9 mouse cellular contexts compared by ENCODE assay signal in genomic region chr6:125321114-125321855, GRCm38 (mm10). TPM values are rescaled to one million over a fixed set of nuclear protein-coding genes. Genes with fewer than 3 reads are reported as not detected.
DNase-seq lines count a peak whose midpoint lies in the region; ATAC-seq and TF ChIP-seq lines count a peak whose summit lies in the region.
"Had no signal": no experiment of that assay in that cellular context is flagged by ENCODE, and none has a peak within 500 bp of the region (broad histone marks: within the 10 kb centered on the region; RNA-seq: fewer than 3 reads in every experiment).

No protein-coding gene starts in this region.

- no peaks in the 10 kb centered on the region for H3K9me3 ChIP-seq in heart, embryonic 10.5 days
- H3K9me3 ChIP-seq in liver, embryonic 15.5 days (replicated peaks) = no peaks in the 10 kb centered on the region

- H3K4me1 ChIP-seq in heart, embryonic 10.5 days = peaks cover 36% of the 10 kb centered on the region
- 0 out of 2 replicates have a peak, but pooled peaks cover 3% of the 10 kb centered on the region for H3K4me1 ChIP-seq in thymus, adult 2 months (replicated peaks; ENCODE audit: control insufficient read depth, insufficient read depth, low read length)
- H3K4me1 ChIP-seq in liver, embryonic 15.5 days (replicated peaks) = peaks cover 9% of the 10 kb centered on the region

- peak overlapping the region; percentile 7; the same call in 1 of the 2 replicates for H3K4me2 ChIP-seq in liver, embryonic 15.5 days

- WGBS in heart, embryonic 10.5 days = 6% methylated on average over 26 of the region's 26 CpGs
- 72% methylated on average over 26 of the region's 26 CpGs for WGBS in thymus, adult 2 months
- 11% methylated on average over 26 of the region's 26 CpGs for WGBS in liver, embryonic 15.5 days (ENCODE audit: insufficient replicate concordance)

- intact Hi-C loops in heart, postnatal 36 days (cut with DNase I) = no loop called here

- DNase-seq in heart, embryonic 10.5 days (ENCODE audit: low spot score) = no peak
- no peak for DNase-seq in heart, postnatal 36 days
- peak; percentile 14 for DNase-seq in thymus, postnatal 4 days
- DNase-seq in thymus, adult 2 months = no peak
- no peak for DNase-seq in urinary bladder, postnatal 14 days (ENCODE audit: low spot score)
- DNase-seq in MN1 (ENCODE audit: low spot score) = no peak
- DNase-seq in layer of hippocampus, postnatal 36 days = no peak
- DNase-seq: thymus, postnatal 36 days had no signal

- no peak for TF ChIP-seq POLR2A in thymus, adult 2 months (IDR thresholded peaks at IDR 0.05; ENCODE audit: control insufficient read depth, extremely low read depth, insufficient read depth, low read length, poor library complexity)

- H3K27ac ChIP-seq in heart, embryonic 10.5 days = 0 out of 2 replicates have a peak overlapping the region, but pooled peaks have one; percentile 11
- H3K27ac ChIP-seq in thymus, adult 2 months (ENCODE audit: control insufficient read depth, insufficient read depth, low read length) = no peak overlapping the region
- no peak overlapping the region for H3K27ac ChIP-seq in liver, embryonic 15.5 days (replicated peaks)

- no peak for ATAC-seq in liver, embryonic 15.5 days (ENCODE audit: insufficient read depth)

- TF ChIP-seq CTCF in thymus, adult 2 months (IDR thresholded peaks at IDR 0.05; ENCODE audit: borderline replicate concordance, control insufficient read depth, extremely low read depth, insufficient read depth, low read length, poor library complexity) = no peak

- peak overlapping the region; percentile 23 for H3K4me3 ChIP-seq in heart, embryonic 10.5 days
- H3K4me3 ChIP-seq in thymus, adult 2 months (ENCODE audit: control insufficient read depth, insufficient read depth, low read length) = no peak overlapping the region
- no peak overlapping the region for H3K4me3 ChIP-seq in liver, embryonic 15.5 days (replicated peaks)

- H3K9ac ChIP-seq in liver, embryonic 15.5 days = no peak overlapping the region

- H3K36me3 ChIP-seq in heart, embryonic 10.5 days = no peaks in the 10 kb centered on the region
- no peaks in the 10 kb centered on the region for H3K36me3 ChIP-seq in thymus, adult 2 months (ENCODE audit: control insufficient read depth, insufficient read depth, low read length)
- H3K36me3 ChIP-seq in liver, embryonic 15.5 days (replicated peaks) = no peaks in the 10 kb centered on the region

- peaks cover 67% of the 10 kb centered on the region for H3K27me3 ChIP-seq in heart, embryonic 10.5 days (ENCODE audit: insufficient read depth, poor library complexity, severe bottlenecking)
- H3K27me3 ChIP-seq in thymus, adult 2 months (ENCODE audit: control insufficient read depth, insufficient read depth, low read length) = no peaks in the 10 kb centered on the region
- H3K27me3 ChIP-seq in liver, embryonic 15.5 days = peaks cover 37% of the 10 kb centered on the region

RNA-seq across cellular contexts. Expression of gene Scnn1a, which starts 0.8 kb away (rescaled TPM):
- polyA plus RNA-seq in heart, embryonic 10.5 days (2016; fragmentation: Nextera tagmentation; extraction: Ambion mirVana) = 0.65 and 0.98 TPM in 2 replicates
- 1 to 10 TPM in 1 of 2 experiments, under 1 TPM in 1; 0.46 to 1.1 TPM for total RNA-seq in heart, postnatal 36 days (2021)
- polyA plus RNA-seq in thymus, adult 2 months (2012; rRNA removed) = 32.8 and 35.8 TPM in 2 replicates
- 0.64 and 0.79 TPM in 2 replicates for polyA plus RNA-seq in liver, embryonic 15.5 days (2015; fragmentation: Nextera tagmentation; extraction: Ambion mirVana)
- total RNA-seq in layer of hippocampus, postnatal 36 days (2021) = 1 to 10 TPM; 4.1 to 4.3 TPM

RNA-seq across cellular contexts. Expression of gene Ltbr, which starts 7.6 kb away (rescaled TPM):
- polyA plus RNA-seq in heart, embryonic 10.5 days (2016; fragmentation: Nextera tagmentation; extraction: Ambion mirVana) = 37.8 and 40.4 TPM in 2 replicates
- total RNA-seq in heart, postnatal 36 days (2021) = 10 to 100 TPM; 28.8 to 31.3 TPM
- polyA plus RNA-seq in thymus, adult 2 months (2012; rRNA removed) = 29.3 and 30.6 TPM in 2 replicates
- polyA plus RNA-seq in liver, embryonic 15.5 days (2015; fragmentation: Nextera tagmentation; extraction: Ambion mirVana) = 20.6 and 25.1 TPM in 2 replicates
- total RNA-seq in layer of hippocampus, postnatal 36 days (2021) = 1 to 10 TPM; 6.9 to 7.0 TPM

RNA-seq across cellular contexts. Expression of gene Tnfrsf1a, which starts 27.9 kb away (rescaled TPM):
- 33.6 and 35.3 TPM in 2 replicates for polyA plus RNA-seq in heart, embryonic 10.5 days (2016; fragmentation: Nextera tagmentation; extraction: Ambion mirVana)
- total RNA-seq in heart, postnatal 36 days (2021) = 10 to 100 TPM; 59.6 to 63.7 TPM
- 140 and 149 TPM in 2 replicates for polyA plus RNA-seq in thymus, adult 2 months (2012; rRNA removed)
- polyA plus RNA-seq in liver, embryonic 15.5 days (2015; fragmentation: Nextera tagmentation; extraction: Ambion mirVana) = 29.4 and 31.0 TPM in 2 replicates
- 10 to 100 TPM in 1 of 2 experiments, 1 to 10 TPM in 1; 9.9 to 12.6 TPM for total RNA-seq in layer of hippocampus, postnatal 36 days (2021)

RNA-seq across cellular contexts. Expression of gene Tuba3a, which starts 35.4 kb away (rescaled TPM):
- polyA plus RNA-seq in heart, embryonic 10.5 days (2016; fragmentation: Nextera tagmentation; extraction: Ambion mirVana) = 0.09 TPM in 1 of 2 replicates, not detected in the other
- total RNA-seq in heart, postnatal 36 days (2021) = not detected
- polyA plus RNA-seq in thymus, adult 2 months (2012; rRNA removed) = 0.15 and 0.84 TPM in 2 replicates
- polyA plus RNA-seq in liver, embryonic 15.5 days (2015; fragmentation: Nextera tagmentation; extraction: Ambion mirVana) = not detected in 2 replicates
- not detected for total RNA-seq in layer of hippocampus, postnatal 36 days (2021)

RNA-seq across cellular contexts. Expression of gene Plekhg6, which starts 59.3 kb away (rescaled TPM):
- 0.20 TPM in 1 of 2 replicates, not detected in the other for polyA plus RNA-seq in heart, embryonic 10.5 days (2016; fragmentation: Nextera tagmentation; extraction: Ambion mirVana)
- not detected for total RNA-seq in heart, postnatal 36 days (2021)
- polyA plus RNA-seq in thymus, adult 2 months (2012; rRNA removed) = 2.4 and 2.5 TPM in 2 replicates
- polyA plus RNA-seq in liver, embryonic 15.5 days (2015; fragmentation: Nextera tagmentation; extraction: Ambion mirVana) = 0.70 and 0.86 TPM in 2 replicates
- under 1 TPM in 1 of 2 experiments, not detected in 1; 0.25 TPM for total RNA-seq in layer of hippocampus, postnatal 36 days (2021)

Comparison
In these comparisons a context has a peak if more than half of its experiments do, and no peak if none do; other contexts are left out.
1. RNA of gene Scnn1a, which starts 0.8 kb away (polyA plus RNA-seq): 32.8 to 35.8 TPM in thymus, adult 2 months; 0.65 to 0.98 TPM in heart, embryonic 10.5 days and 0.64 to 0.79 TPM in liver, embryonic 15.5 days; every median in the first group is over 10 times any median in the second.